Mouse (Mus musculus) lung, adult 2 months (tissue): ENCODE measurements around the gene Gtf2f2. TPM values are rescaled to one million over a fixed set of nuclear protein-coding genes. Genes with fewer than 3 reads are reported as not detected.
A peak's percentile ranks its signal among the peaks of the same experiment; 100 is the strongest.
"Not testable (repeated sequence)": the region's sequence is repeated elsewhere in the genome, so short reads cannot be mapped to it uniquely, and the experiment has no call there.

Source experiments
- DNase-seq: peaks from one replicate; pipeline ENCODE4 v3.0.0; 2022
- H3K4me1 ChIP-seq: fragments of 200-500 bp; 2 replicates; pipeline ENCODE4 v1.6.1; 2011; ENCODE audit warnings: low read length; ENCODE audit not compliant: control insufficient read depth, insufficient read depth
- H3K4me3 ChIP-seq: fragments of 200-500 bp; replicated peaks from 2 replicates; pipeline ENCODE3; 2011; ENCODE audit warnings: low read depth, mild to moderate bottlenecking, control low read depth, low read length; ENCODE audit errors: extremely low read depth
- CTCF ChIP-seq: fragments of 200-500 bp; IDR thresholded peaks from 2 replicates; pipeline ENCODE4 v1.5.1; 2011; ENCODE audit warnings: mild to moderate bottlenecking, low read length, control low read depth; ENCODE audit not compliant: insufficient read depth
- POLR2A ChIP-seq: fragments of 200-500 bp; IDR thresholded peaks from 2 replicates; pipeline ENCODE4 v1.6.1; 2011; ENCODE audit warnings: low read depth, mild to moderate bottlenecking, control low read depth, low read length, borderline replicate concordance; ENCODE audit errors: extremely low read depth
- WGBS: fragments of 180-500 bp; shearing (Covaris S2); methylation state at CpG from one replicate; pipeline ENCODE4 v1.1.7; 2018; 5-methylcytosine and 5-hydroxymethylcytosine counted together
- polyA plus RNA-seq: library from polyadenylated mRNA; depleted of rRNA; stranded (reverse); fragments of >200 nt; gene quantifications from 2 replicates; pipeline ENCODE4 v1.2.3, GENCODE M21; 2012

Gtf2f2 gene
- polyA plus RNA-seq, 1 experiment: 2.3 TPM

GRCm38 (mm10) chr14:75934359-75934758 lies 76.3 kb downstream of the Gtf2f2 start:
- no peaks in the 10 kb centered on the region for H3K4me1 ChIP-seq
- 88% methylated on average over 2 of the region's 2 CpGs for WGBS
- DNase-seq: no peak
- no peak overlapping the region for H3K4me3 ChIP-seq
- TF ChIP-seq POLR2A: no peak
- 0 out of 2 replicates have a peak, but pooled peaks have one; percentile 3 for TF ChIP-seq CTCF

DNA sequence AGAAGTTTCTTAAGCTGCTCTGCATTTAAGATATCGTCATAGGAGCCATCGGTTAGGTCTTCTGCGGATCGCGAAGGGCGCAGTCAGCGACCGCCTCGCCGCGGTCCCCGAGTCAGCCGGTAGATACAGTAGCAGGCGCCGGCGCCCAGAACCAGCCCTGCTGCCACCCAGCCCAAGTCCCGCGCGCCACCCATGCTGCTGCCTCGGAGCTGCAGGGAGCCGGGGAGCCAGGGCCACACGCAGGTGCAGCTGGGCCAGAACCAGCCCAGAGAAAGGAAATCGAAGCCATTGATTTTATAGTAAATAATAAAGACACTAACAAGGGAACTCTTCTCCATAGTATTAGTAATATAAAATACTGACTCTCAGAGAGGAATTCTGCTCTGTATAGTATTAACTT lies 79.4 kb downstream of the Gtf2f2 start:
- 94% methylated on average over 23 of the region's 23 CpGs for WGBS
- TF ChIP-seq POLR2A (no peak), CTCF (no peak)
- no peak for DNase-seq
- Histone ChIP-seq H3K4me3 (no peak overlapping the region), H3K4me1 (no peaks in the 10 kb centered on the region)

DNA sequence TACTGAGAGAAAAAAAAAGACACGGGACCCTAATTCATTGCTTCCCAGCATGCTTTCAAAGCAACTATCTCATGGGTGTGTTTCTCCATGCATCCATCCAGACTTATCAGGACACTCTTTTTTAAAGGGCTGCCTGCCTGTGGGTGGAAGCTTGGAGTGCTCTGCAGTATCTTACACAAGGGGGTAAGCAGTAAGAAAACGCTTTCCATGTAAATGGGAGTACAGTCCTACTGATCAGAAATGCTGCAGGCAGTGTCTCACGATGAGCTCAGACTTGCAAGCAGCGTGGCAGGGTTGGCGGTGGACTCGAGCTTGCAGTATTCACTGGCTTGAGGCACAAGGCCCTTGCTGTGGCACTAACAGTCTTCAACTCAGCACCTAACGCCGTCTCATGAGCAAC lies 81.0 kb downstream of the Gtf2f2 start:
- 90% methylated on average over 8 of the region's 8 CpGs for whole genome bisulfite sequencing
- not testable (repeated sequence) for DNase-seq, H3K4me1 ChIP-seq

DNA sequence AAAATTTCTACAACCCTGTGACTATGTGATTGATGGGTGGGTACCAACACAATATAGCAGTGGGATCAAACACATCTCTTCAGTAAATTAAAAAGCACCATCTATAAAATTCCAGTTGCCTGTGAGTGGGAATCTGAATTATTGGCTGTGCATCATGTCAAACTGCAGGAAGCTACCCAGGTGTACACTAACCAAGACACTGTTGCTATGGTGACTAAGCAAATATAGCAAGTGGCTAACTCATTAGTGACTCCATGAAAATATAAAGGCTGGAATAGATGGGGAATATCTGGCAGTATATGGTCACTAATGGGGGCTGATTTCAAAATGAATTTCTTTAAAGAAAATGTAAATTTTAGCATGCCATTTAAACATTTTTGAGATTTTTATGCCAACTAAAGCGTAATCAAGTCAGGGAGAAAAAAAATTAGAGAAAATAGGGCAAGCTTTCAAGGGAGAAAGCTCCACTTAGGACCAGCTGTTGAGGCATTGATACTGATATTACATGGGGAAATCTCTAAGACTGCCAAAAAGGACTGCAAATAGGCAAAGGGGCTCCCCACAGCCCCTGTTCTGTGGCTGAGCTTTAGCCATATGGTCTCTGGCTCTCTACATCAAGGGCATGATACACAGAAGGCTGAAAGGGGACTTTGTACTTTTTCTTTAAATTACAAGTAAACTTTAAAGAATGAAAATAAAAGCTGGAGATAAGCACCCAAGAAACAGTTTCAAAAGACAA lies 87.2 kb downstream of the Gtf2f2 start:
- Histone ChIP-seq H3K4me1 (no peaks in the 10 kb centered on the region), H3K4me3 (no peak overlapping the region)
- TF ChIP-seq POLR2A (no peak), CTCF (no peak)
- 89% methylated on average over 1 of the region's 1 CpGs for WGBS
- no peak for DNase-seq

More for the DNA sequence above, 81.0 kb downstream of the Gtf2f2 start:
- H3K4me3 ChIP-seq: not testable (repeated sequence)

- WGBS: 86% methylated on average over 2 of the region's 2 CpGs
- no peak for TF ChIP-seq POLR2A
- TF ChIP-seq CTCF: no peak
- H3K4me1 ChIP-seq: no peaks in the 10 kb centered on the region; the same call in 1 of the 2 replicates
- no peak for DNase-seq
- H3K4me3 ChIP-seq: no peak overlapping the region
Measured at GRCm38 (mm10) chr14:75912665-75913064, 98.0 kb downstream of the Gtf2f2 start.

- TF ChIP-seq CTCF (no peak), POLR2A (no peak)
Measured at GRCm38 (mm10) chr14:75911968-75912367, 98.7 kb downstream of the Gtf2f2 start.

DNA sequence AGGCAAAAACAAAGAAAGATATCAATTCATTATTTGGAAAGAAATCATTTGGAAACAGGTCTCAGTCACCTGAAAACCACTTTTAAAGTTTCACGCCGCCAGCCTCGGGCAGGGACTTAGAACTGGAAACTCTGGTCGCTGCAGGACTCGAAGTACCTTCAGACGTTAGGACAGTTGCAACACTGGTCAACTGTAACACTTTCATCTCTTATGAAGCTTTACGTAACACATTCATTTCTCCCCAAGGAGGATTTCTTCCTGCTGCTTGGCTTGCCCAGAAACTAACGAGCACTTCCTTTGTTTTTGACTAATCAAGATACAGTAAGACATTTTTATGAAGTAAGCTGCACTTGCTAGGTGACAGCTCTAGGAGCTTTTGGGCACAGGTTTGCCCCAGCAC lies 103.7 kb downstream of the Gtf2f2 start:
- WGBS: 77% methylated on average over 8 of the region's 8 CpGs
- Histone ChIP-seq H3K4me3 (no peak overlapping the region), H3K4me1 (peaks cover 3% of the 10 kb centered on the region; the same call in 1 of the 2 replicates)
- no peak for DNase-seq
- no peak for TF ChIP-seq POLR2A
- TF ChIP-seq CTCF: no peak

More at GRCm38 (mm10) chr14:75911968-75912367, 98.7 kb downstream of the Gtf2f2 start:
- Histone ChIP-seq H3K4me1 (no peaks in the 10 kb centered on the region; the same call in 1 of the 2 replicates), H3K4me3 (no peak overlapping the region)
- no peak for DNase-seq
- 63% methylated on average over 6 of the region's 6 CpGs for WGBS

DNA sequence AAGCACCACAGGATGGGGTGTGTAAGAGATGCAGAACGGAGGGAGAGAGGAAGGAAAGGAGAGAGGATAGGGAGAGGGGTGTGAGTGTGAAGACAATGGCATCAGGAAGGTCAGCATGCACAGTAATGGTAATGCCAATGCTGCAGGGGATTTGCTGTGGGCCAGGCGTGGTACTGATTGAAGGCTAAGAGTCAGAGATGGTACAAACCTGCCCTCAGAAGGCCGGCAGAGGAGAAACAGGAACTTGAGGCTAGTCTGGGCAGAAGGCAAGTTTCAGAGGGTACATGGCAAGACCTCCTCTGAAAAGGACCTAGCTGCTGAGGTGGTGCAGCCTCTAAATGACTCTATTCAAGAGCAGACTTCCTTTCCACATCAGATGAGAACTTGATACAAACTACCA lies 105.7 kb downstream of the Gtf2f2 start:
- Histone ChIP-seq H3K4me3 (no peak overlapping the region), H3K4me1 (peaks cover 3% of the 10 kb centered on the region; the same call in 1 of the 2 replicates)
- WGBS: 92% methylated on average over 3 of the region's 3 CpGs
- no peak for DNase-seq
- no peak for TF ChIP-seq POLR2A
- no peak for TF ChIP-seq CTCF

GRCm38 (mm10) chr14:75903131-75903530 lies 107.5 kb downstream of the Gtf2f2 start:
- TF ChIP-seq CTCF (no peak), POLR2A (no peak)
- Histone ChIP-seq H3K4me1 (peaks cover 3% of the 10 kb centered on the region; the same call in 1 of the 2 replicates), H3K4me3 (no peak overlapping the region)
- no peak for DNase-seq
- 72% methylated on average over 3 of the region's 3 CpGs for WGBS

DNA sequence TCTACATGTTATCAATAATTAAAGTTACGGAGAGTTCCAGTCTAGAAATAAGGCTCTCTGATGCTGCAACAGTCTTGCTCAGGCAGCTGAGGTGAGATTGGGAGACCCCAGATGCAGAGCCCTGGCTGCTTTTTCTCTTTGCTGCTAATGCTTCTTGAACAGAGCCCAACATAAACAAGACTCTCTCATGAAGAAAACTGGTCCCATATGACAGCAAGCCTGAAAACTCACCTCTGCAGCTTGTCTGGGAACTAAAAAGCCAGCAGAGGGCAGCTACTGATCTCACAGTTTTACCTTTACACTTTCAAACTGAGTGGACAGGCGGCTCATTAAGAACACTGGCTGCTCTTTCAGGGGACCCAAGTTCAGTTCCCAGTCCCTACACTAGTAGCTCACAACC lies 108.7 kb downstream of the Gtf2f2 start:
- 87% methylated on average over 2 of the region's 2 CpGs for WGBS
- TF ChIP-seq POLR2A (no peak), CTCF (no peak)
- peaks cover 3% of the 10 kb centered on the region; the same call in 1 of the 2 replicates for H3K4me1 ChIP-seq
- no peak overlapping the region for H3K4me3 ChIP-seq
- DNase-seq: no peak
